Mouse (Mus musculus): ENCODE results near the gene Pappa2.

DNA sequence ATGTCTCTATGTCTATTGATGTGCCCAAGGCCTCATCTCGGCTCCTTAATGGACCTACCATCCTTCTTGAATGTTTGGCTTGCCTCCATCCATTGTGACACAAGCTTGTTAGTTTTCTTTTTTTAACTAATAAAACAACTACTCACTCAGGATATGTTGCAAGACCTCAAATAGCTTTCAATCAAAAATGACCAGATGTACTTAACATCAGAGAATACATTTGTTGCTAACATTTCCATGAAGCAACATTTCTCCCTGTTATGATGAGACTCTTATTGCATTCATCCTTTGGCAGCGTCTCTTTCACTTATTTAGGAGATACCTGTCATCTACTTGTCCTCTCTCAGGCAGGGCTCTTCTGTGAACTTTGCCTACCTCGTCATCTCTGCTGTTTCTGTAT lies 61.4 kb downstream of the Pappa2 start:
- TF ChIP-seq CTCF (IDR thresholded peaks at IDR 0.05) (no peak), EP300 (IDR thresholded peaks at IDR 0.05; ENCODE audit: insufficient read depth, low read depth, low read length) (no peak)

Measured in heart, adult 2 months (tissue).